Mouse (Mus musculus) liver, postnatal 0 days (tissue): ENCODE measurements around the gene Ppp1cb. TPM values are rescaled to one million over a fixed set of nuclear protein-coding genes. Genes with fewer than 3 reads are reported as not detected.

Experiments used
- ATAC-seq: fragments of 200-750 bp; cut with Nextera tagmentation; 2 replicates; pipeline ENCODE4 v1.8.0; 2017; ENCODE audit warnings: mild to moderate bottlenecking, moderate library complexity
- DNase-seq: peaks from one replicate; pipeline ENCODE4 v3.0.0-alpha.2; 2016
- H3K27ac ChIP-seq: fragments of 300-500 bp; sonication (generic); 2 replicates; pipeline ENCODE4 v1.5.1; 2014; ENCODE audit warnings: antibody characterized with exemption, moderate library complexity, mild to moderate bottlenecking, low read depth
- H3K27me3 ChIP-seq: fragments of 300-500 bp; sonication (generic); 2 replicates; pipeline ENCODE4 v1.6.1; 2014; ENCODE audit warnings: low read length, control low read depth, mixed read lengths; ENCODE audit not compliant: insufficient read depth
- H3K36me3 ChIP-seq: fragments of 300-500 bp; sonication (generic); replicated peaks from 2 replicates; pipeline ENCODE4 v1.6.1; 2014; ENCODE audit warnings: mild to moderate bottlenecking, control low read depth, low read length, moderate library complexity, mixed read lengths; ENCODE audit not compliant: insufficient read depth
- H3K4me1 ChIP-seq: fragments of 300-500 bp; sonication (generic); 2 replicates; pipeline ENCODE4 v1.6.1; 2014; ENCODE audit warnings: antibody characterized with exemption, mild to moderate bottlenecking, control low read depth; ENCODE audit not compliant: insufficient read depth
- H3K4me2 ChIP-seq: fragments of 300-500 bp; sonication (generic); 2 replicates; pipeline ENCODE4 v1.6.1; 2014; ENCODE audit warnings: low read depth, mild to moderate bottlenecking, low read length, moderate library complexity, mixed read lengths
- H3K4me3 ChIP-seq: fragments of 300-500 bp; sonication (generic); 2 replicates; pipeline ENCODE4 v1.5.1; 2014; ENCODE audit warnings: low read depth, low read length
- H3K9ac ChIP-seq: fragments of 300-500 bp; sonication (generic); replicated peaks from 2 replicates; pipeline ENCODE4 v1.6.1; 2014; ENCODE audit warnings: mild to moderate bottlenecking, moderate library complexity
- H3K9me3 ChIP-seq: fragments of 300-500 bp; sonication (generic); 2 replicates; pipeline ENCODE4 v1.6.1; 2016; ENCODE audit warnings: mild to moderate bottlenecking, control low read depth, low read length, mixed read lengths
- CTCF ChIP-seq: sonication (generic); IDR thresholded peaks from 2 replicates; pipeline ENCODE4 v1.5.1; 2016; ENCODE audit warnings: antibody characterized with exemption, low read depth
- EP300 ChIP-seq: IDR thresholded peaks from 2 replicates; pipeline ENCODE4 v1.6.1; 2016; ENCODE audit warnings: antibody characterized with exemption, low read depth, mild to moderate bottlenecking
- whole genome bisulfite sequencing: fragments of 180-500 bp; shearing (Covaris S2); extraction: QIAGEN DNeasy Blood & Tissue Kit; methylation state at CpG from one replicate; pipeline ENCODE4 v1.1.7; 2014; ENCODE audit not compliant: insufficient replicate concordance; 5-methylcytosine and 5-hydroxymethylcytosine counted together
- polyA plus RNA-seq: library from polyadenylated mRNA; unstranded; fragments of >200 nt; fragmentation: Nextera tagmentation; extraction: Ambion mirVana; gene quantifications from 2 replicates; pipeline ENCODE4 v1.2.1, GENCODE M21; 2015

The Ppp1cb gene
- polyA plus RNA-seq, 1 experiment from 2014 or later, result 90.7 TPM

DNA sequence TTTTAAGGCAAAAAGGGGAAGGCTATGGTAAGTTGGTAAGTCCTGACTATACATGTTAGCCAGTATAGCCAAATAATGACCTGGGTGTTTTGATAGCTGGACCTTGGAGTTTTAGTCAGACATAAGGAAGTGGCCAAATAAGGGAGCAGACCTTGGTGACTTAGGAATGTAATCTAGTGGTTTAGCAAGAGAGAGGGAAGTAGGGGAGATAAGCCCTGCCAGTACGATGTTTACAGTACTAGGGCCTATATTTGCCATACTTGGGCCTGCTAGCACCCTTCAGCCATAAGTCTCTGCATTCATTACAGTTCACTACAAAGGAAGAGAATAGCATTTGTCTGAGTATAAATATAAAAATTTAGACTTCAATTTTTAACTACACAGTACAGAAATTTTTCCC lies 106.1 kb downstream of the Ppp1cb start:
- Histone ChIP-seq H3K27me3 (no peaks in the 10 kb centered on the region), H3K36me3 (no peaks in the 10 kb centered on the region), H3K4me3 (no peak overlapping the region), H3K4me2 (no peak overlapping the region), H3K9ac (no peak overlapping the region), H3K9me3 (no peaks in the 10 kb centered on the region), H3K4me1 (no peaks in the 10 kb centered on the region), H3K27ac (no peak overlapping the region)
- no peak for ATAC-seq
- WGBS, result 10% methylated on average over 1 of the region's 1 CpGs
- TF ChIP-seq CTCF (no peak), EP300 (no peak)
- DNase-seq, result no peak

Other genes starting within 250 kb of the Ppp1cb start
- gene Plb1, start 226.1 kb upstream of the Ppp1cb start, polyA plus RNA-seq, result 0.18 TPM in 1 of 2 replicates, not detected in the other
- gene Yes1, start 152.3 kb downstream of the Ppp1cb start, polyA plus RNA-seq, result 5.7 and 6.4 TPM in 2 replicates